In the genomic region with DNA sequence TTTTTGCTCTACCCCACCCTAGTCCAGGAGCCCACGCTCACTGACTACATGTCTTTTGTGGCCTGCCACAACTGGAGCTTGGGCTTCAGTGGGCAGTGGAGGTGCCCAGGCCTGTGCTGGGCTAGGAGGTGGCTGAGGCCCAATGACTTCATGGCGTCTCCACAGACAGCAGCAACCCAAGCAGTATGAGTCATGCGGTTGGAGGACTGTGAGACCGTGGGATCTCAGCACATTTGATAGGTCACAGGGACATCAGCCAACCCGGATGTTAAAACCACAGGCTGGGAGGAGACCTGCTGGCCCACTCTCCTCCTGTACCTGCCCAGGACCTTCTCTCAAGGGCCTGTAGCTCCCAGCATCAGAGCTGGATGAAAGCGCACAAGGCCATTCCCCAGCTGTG, we compare ENCODE assay signal across 14 mouse cellular contexts. TPM values are rescaled to one million over a fixed set of nuclear protein-coding genes. Genes with fewer than 3 reads are reported as not detected.
A peak's percentile ranks its signal among the peaks of the same experiment; 100 is the strongest.
DNase-seq lines count a peak whose midpoint lies in the region; ATAC-seq lines count a peak whose summit lies in the region.
"Had no signal": no experiment of that assay in that cellular context is flagged by ENCODE, and none has a peak within 500 bp of the region (broad histone marks: within the 10 kb centered on the region; RNA-seq: fewer than 3 reads in every experiment).

No protein-coding gene starts in this region.

- ATAC-seq in granulocyte monocyte progenitor cell, adult 5-6 weeks (replicated peaks; ENCODE audit: poor library complexity, severe bottlenecking) = peak; percentile 63
- ATAC-seq: forebrain, embryonic 14.5 days; midbrain, embryonic 13.5 days had no signal

- peak; percentile 35 to 43 for DNase-seq in gastrocnemius, adult 8-10 months (ENCODE audit: low spot score in 2 of 2)
- no peak for DNase-seq in gastrocnemius, postnatal 4 days (ENCODE audit: low spot score in 2 of 2)
- peak; percentile 34 for DNase-seq in urinary bladder, postnatal 14 days (ENCODE audit: low spot score)
- no peak for DNase-seq in urinary bladder, postnatal 10 days (ENCODE audit: low spot score)
- DNase-seq in embryo, embryonic 9.5 days (ENCODE audit: extremely low spot score) = no peak
- no peak for DNase-seq in heart, postnatal 36 days
- no peak for DNase-seq in neural tube, embryonic 10.5 days (ENCODE audit: extremely low spot score, low spot score)
- DNase-seq: cerebellum, adult 11 months; kidney, adult 8-10 months; liver, embryonic 13.5 days; thymus, postnatal 4 days had no signal

- intact Hi-C loops in heart, postnatal 36 days (cut with DNase I) = no loop called here

RNA-seq across cellular contexts. Expression of gene Ece1, which starts 8.2 kb away (rescaled TPM):
- total RNA-seq in gastrocnemius, adult 8-10 months (2022) = 10 to 100 TPM; 48.8 to 97.1 (median 69.4) TPM
- total RNA-seq in gastrocnemius, postnatal 4 days (2021) = 10 to 100 TPM; 64.1 to 73.4 TPM
- total RNA-seq in granulocyte monocyte progenitor cell, adult 5-6 weeks (2014; fragmentation: Nextera tagmentation) = 8.4 and 12.3 TPM in 2 replicates
- total RNA-seq in granulocyte monocyte progenitor cell, adult 5-6 weeks (2017) = 3.7 and 4.8 TPM in 2 replicates
- total RNA-seq in heart, postnatal 36 days (2021) = 100 to 1,000 TPM; 113 to 115 TPM

RNA-seq across cellular contexts. Expression of gene Alpl, which starts 57.6 kb away (rescaled TPM):
- 10 to 100 TPM in 2 of 4 experiments, 1 to 10 TPM in 2; 6.9 to 16.3 (median 10.2) TPM for total RNA-seq in gastrocnemius, adult 8-10 months (2022)
- 1 to 10 TPM; 1.3 to 1.5 TPM for total RNA-seq in gastrocnemius, postnatal 4 days (2021)
- total RNA-seq in granulocyte monocyte progenitor cell, adult 5-6 weeks (2014; fragmentation: Nextera tagmentation) = not detected in 2 replicates
- not detected in 2 replicates for total RNA-seq in granulocyte monocyte progenitor cell, adult 5-6 weeks (2017)
- 10 to 100 TPM; 29.5 to 45.6 TPM for total RNA-seq in heart, postnatal 36 days (2021)

Comparison
In these comparisons a context has a peak if more than half of its experiments do, and no peak if none do; other contexts are left out.
1. DNase-seq: peak in gastrocnemius, adult 8-10 months (2 of 2) and urinary bladder, postnatal 14 days (single experiment); none in gastrocnemius, postnatal 4 days (0 of 2), urinary bladder, postnatal 10 days (single experiment), embryo, embryonic 9.5 days (single experiment), heart, postnatal 36 days (0 of 2) and neural tube, embryonic 10.5 days (single experiment).